Comparison of ENCODE assay signal across 16 mouse cellular contexts in the genomic region with DNA sequence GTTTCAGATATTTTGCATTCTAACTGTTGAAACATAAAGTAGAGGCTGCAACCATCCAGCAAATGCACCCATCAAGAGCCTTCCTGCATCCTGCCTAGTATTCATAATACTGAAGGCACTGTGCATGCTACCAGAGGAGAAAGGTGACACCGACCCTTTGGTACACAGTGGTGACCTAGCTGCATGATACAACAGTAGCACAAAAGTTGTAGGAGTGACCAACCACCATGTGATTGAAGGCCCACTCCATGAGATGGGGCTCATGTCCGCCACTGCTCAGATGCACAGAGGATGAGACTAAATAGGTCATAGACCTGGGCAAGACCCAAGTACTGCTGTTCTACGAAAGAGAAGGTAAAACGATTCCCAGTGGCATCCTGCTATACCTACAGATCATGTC.
"Had no signal": no experiment of that assay in that cellular context is flagged by ENCODE, and none has a peak within 500 bp of the region (broad histone marks: within the 10 kb centered on the region; RNA-seq: fewer than 3 reads in every experiment).

No protein-coding gene starts in this region.

- H3K4me1 ChIP-seq: neural tube, embryonic 13.5 days; neural tube, embryonic 15.5 days; stomach, embryonic 15.5 days had no signal

- H3K9me3 ChIP-seq: neural tube, embryonic 13.5 days; neural tube, embryonic 15.5 days; stomach, embryonic 15.5 days had no signal

- DNase-seq: retina, postnatal 1 day; right cerebral cortex, adult 18-20 months; right cerebral cortex, postnatal 14 days; right cerebral cortex, postnatal 25 days; right cerebral cortex, postnatal 4 days; spleen, adult 18-20 months; thymus, adult 18-20 months; thymus, adult 2 months; thymus, postnatal 14 days; thymus, postnatal 25 days; thymus, postnatal 36 days; thymus, postnatal 4 days had no signal

- H3K9ac ChIP-seq: neural tube, embryonic 13.5 days; neural tube, embryonic 15.5 days; stomach, embryonic 15.5 days had no signal

- H3K36me3 ChIP-seq: neural tube, embryonic 13.5 days; neural tube, embryonic 15.5 days; stomach, embryonic 15.5 days had no signal

- H3K4me2 ChIP-seq: neural tube, embryonic 13.5 days; neural tube, embryonic 15.5 days; stomach, embryonic 15.5 days had no signal

- H3K4me3 ChIP-seq: neural tube, embryonic 13.5 days; neural tube, embryonic 15.5 days; stomach, embryonic 15.5 days had no signal

- H3K27ac ChIP-seq: neural tube, embryonic 13.5 days; neural tube, embryonic 15.5 days; stomach, embryonic 15.5 days; stomach, postnatal 0 days had no signal

- H3K27me3 ChIP-seq: neural tube, embryonic 13.5 days; neural tube, embryonic 15.5 days; stomach, embryonic 15.5 days had no signal
